Comparison of ENCODE assay signal across 8 mouse cellular contexts in genomic region chr7:31055354-31055824, GRCm38 (mm10). TPM values are rescaled to one million over a fixed set of nuclear protein-coding genes. Genes with fewer than 3 reads are reported as not detected.
A peak's percentile ranks its signal among the peaks of the same experiment; 100 is the strongest.
DNase-seq lines count a peak whose midpoint lies in the region; ATAC-seq and TF ChIP-seq lines count a peak whose summit lies in the region.

No protein-coding gene starts in this region.

- H3K4me1 ChIP-seq in forebrain, embryonic 12.5 days = peaks cover 44% of the 10 kb centered on the region
- H3K4me1 ChIP-seq in forebrain, embryonic 11.5 days (replicated peaks; ENCODE audit: control insufficient read depth, insufficient read depth, low read length) = peaks cover 4% of the 10 kb centered on the region; the same call in 1 of the 2 replicates
- H3K4me1 ChIP-seq in heart, adult 2 months (ENCODE audit: control insufficient read depth, insufficient read depth, low read length) = peaks cover 7% of the 10 kb centered on the region
- H3K4me1 ChIP-seq in kidney, adult 2 months (ENCODE audit: control insufficient read depth, insufficient read depth, low read length) = no peaks in the 10 kb centered on the region
- peaks cover 3% of the 10 kb centered on the region for H3K4me1 ChIP-seq in lung, adult 2 months (ENCODE audit: control insufficient read depth, insufficient read depth, low read length)
- H3K4me1 ChIP-seq in stomach, embryonic 15.5 days = peaks cover 48% of the 10 kb centered on the region

- no peaks in the 10 kb centered on the region for H3K36me3 ChIP-seq in forebrain, embryonic 12.5 days (replicated peaks)
- no peaks in the 10 kb centered on the region for H3K36me3 ChIP-seq in forebrain, embryonic 11.5 days (ENCODE audit: control insufficient read depth, insufficient read depth, low read length)
- H3K36me3 ChIP-seq in heart, adult 2 months (ENCODE audit: control insufficient read depth, insufficient read depth, low read length) = no peaks in the 10 kb centered on the region
- H3K36me3 ChIP-seq in kidney, adult 2 months (ENCODE audit: control insufficient read depth, insufficient read depth, low read length) = no peaks in the 10 kb centered on the region
- no peaks in the 10 kb centered on the region for H3K36me3 ChIP-seq in stomach, embryonic 15.5 days

- WGBS in forebrain, embryonic 12.5 days = 2% methylated on average over 9 of the region's 10 CpGs
- 8% methylated on average over 10 of the region's 10 CpGs for WGBS in forebrain, embryonic 11.5 days
- 22% methylated on average over 10 of the region's 10 CpGs for WGBS in heart, adult 2 months
- 20% methylated on average over 10 of the region's 10 CpGs for WGBS in kidney, adult 2 months
- WGBS in lung, adult 2 months = 28% methylated on average over 10 of the region's 10 CpGs
- 8% methylated on average over 10 of the region's 10 CpGs for WGBS in stomach, embryonic 15.5 days

- peak; percentile 66 for TF ChIP-seq POLR2A in heart, adult 2 months (IDR thresholded peaks at IDR 0.05; ENCODE audit: insufficient read depth, low read depth, low read length)
- TF ChIP-seq POLR2A in kidney, adult 2 months (IDR thresholded peaks at IDR 0.05; ENCODE audit: low read depth, low read length) = no peak
- peak; percentile 61; the same call in 1 of the 2 replicates for TF ChIP-seq POLR2A in lung, adult 2 months (IDR thresholded peaks at IDR 0.05; ENCODE audit: borderline replicate concordance, extremely low read depth, low read depth, low read length)

- intact Hi-C loops in heart, adult 2 months (cut with DNase I) = loop anchor here (5.0 kb wide), 1 partner anchor 117 kb away; no protein-coding TSS in a partner anchor

- H3K27me3 ChIP-seq in forebrain, embryonic 12.5 days = peaks cover 58% of the 10 kb centered on the region
- peaks cover 40% of the 10 kb centered on the region for H3K27me3 ChIP-seq in forebrain, embryonic 11.5 days (ENCODE audit: control insufficient read depth, insufficient read depth, low read length)
- H3K27me3 ChIP-seq in heart, adult 2 months (ENCODE audit: control insufficient read depth, insufficient read depth, low read length) = no peaks in the 10 kb centered on the region; the same call in 1 of the 2 replicates
- H3K27me3 ChIP-seq in kidney, adult 2 months (replicated peaks; ENCODE audit: control insufficient read depth, insufficient read depth, low read length) = no peaks in the 10 kb centered on the region
- H3K27me3 ChIP-seq in stomach, embryonic 15.5 days (replicated peaks) = peaks cover 25% of the 10 kb centered on the region

- H3K79me2 ChIP-seq in heart, adult 2 months (replicated peaks; ENCODE audit: control insufficient read depth, insufficient read depth, low read length) = no peaks in the 10 kb centered on the region

- H3K4me2 ChIP-seq in forebrain, embryonic 12.5 days = 0 out of 2 replicates have a peak overlapping the region, but pooled peaks have one; percentile 8
- H3K4me2 ChIP-seq in forebrain, embryonic 11.5 days (ENCODE audit: low read depth, low read length, severe bottlenecking) = no peak overlapping the region
- H3K4me2 ChIP-seq in stomach, embryonic 15.5 days = peak overlapping the region; percentile 48

- TF ChIP-seq CTCF in heart, adult 2 months (IDR thresholded peaks at IDR 0.05) = no peak
- TF ChIP-seq CTCF in kidney, adult 2 months (conservative IDR thresholded peaks at IDR 0.05; ENCODE audit: insufficient read depth, insufficient read length, low read depth, low read length) = no peak
- no peak for TF ChIP-seq CTCF in lung, adult 2 months (IDR thresholded peaks at IDR 0.05; ENCODE audit: insufficient read depth, low read length)

- no peak overlapping the region for H3K4me3 ChIP-seq in forebrain, embryonic 12.5 days (replicated peaks)
- no peak overlapping the region for H3K4me3 ChIP-seq in forebrain, embryonic 11.5 days (ENCODE audit: low read depth, low read length)
- peak overlapping the region; percentile 62 for H3K4me3 ChIP-seq in heart, adult 2 months
- H3K4me3 ChIP-seq in kidney, adult 2 months (ENCODE audit: insufficient read depth, low read depth, low read length) = peak overlapping the region; percentile 35
- H3K4me3 ChIP-seq in lung, adult 2 months (replicated peaks; ENCODE audit: extremely low read depth, low read depth, low read length) = peak overlapping the region; percentile 60
- peak overlapping the region; percentile 38 for H3K4me3 ChIP-seq in stomach, embryonic 15.5 days (replicated peaks)

- H3K9me3 ChIP-seq in forebrain, embryonic 12.5 days = no peaks in the 10 kb centered on the region
- no peaks in the 10 kb centered on the region for H3K9me3 ChIP-seq in forebrain, embryonic 11.5 days (ENCODE audit: control insufficient read depth, low read length)
- H3K9me3 ChIP-seq in stomach, embryonic 15.5 days = no peaks in the 10 kb centered on the region

- ATAC-seq in forebrain, embryonic 12.5 days (ENCODE audit: low FRiP score) = no peak
- ATAC-seq in forebrain, embryonic 11.5 days (replicated peaks; ENCODE audit: low FRiP score) = no peak
- peak; percentile 83 for ATAC-seq in stomach, embryonic 15.5 days (ENCODE audit: insufficient read depth, low FRiP score, low read depth)
- ATAC-seq in granulocyte monocyte progenitor cell, adult 5-6 weeks (replicated peaks; ENCODE audit: poor library complexity, severe bottlenecking) = no peak

- no peak for TF ChIP-seq EP300 in heart, adult 2 months (IDR thresholded peaks at IDR 0.05; ENCODE audit: insufficient read depth, low read depth, low read length)

- no peak overlapping the region for H3K9ac ChIP-seq in forebrain, embryonic 12.5 days
- H3K9ac ChIP-seq in forebrain, embryonic 11.5 days (ENCODE audit: low read length) = no peak overlapping the region
- peak overlapping the region; percentile 76 for H3K9ac ChIP-seq in heart, adult 2 months (ENCODE audit: low read depth, low read length)
- peak overlapping the region; percentile 16; the same call in 1 of the 2 replicates for H3K9ac ChIP-seq in stomach, embryonic 15.5 days

- no peak for DNase-seq in forebrain, embryonic 11.5 days (ENCODE audit: low spot score)
- DNase-seq in adrenal gland, postnatal 4 days (ENCODE audit: low spot score in 2 of 2) = peak; percentile 58 to 60
- peak; percentile 91 to 92 for DNase-seq in heart, adult 2 months
- DNase-seq in kidney, adult 2 months = peak; percentile 75
- peak; percentile 35 for DNase-seq in lung, adult 2 months

- H3K27ac ChIP-seq in forebrain, embryonic 12.5 days = no peak overlapping the region
- no peak overlapping the region for H3K27ac ChIP-seq in forebrain, embryonic 11.5 days (ENCODE audit: low read depth, low read length)
- peak overlapping the region; percentile 93 for H3K27ac ChIP-seq in heart, adult 2 months
- peak overlapping the region; percentile 17; the same call in 1 of the 2 replicates for H3K27ac ChIP-seq in kidney, adult 2 months (ENCODE audit: insufficient read depth, low read depth, low read length)
- peak overlapping the region; percentile 80 for H3K27ac ChIP-seq in stomach, embryonic 15.5 days

RNA-seq across cellular contexts. Expression of gene Fxyd1, which starts 1.6 kb away (rescaled TPM):
- polyA plus RNA-seq in forebrain, embryonic 12.5 days (2016; fragmentation: Nextera tagmentation; extraction: Ambion mirVana) = 4.0 and 6.5 TPM in 2 replicates
- polyA plus RNA-seq in forebrain, embryonic 11.5 days (2014; fragmentation: Nextera tagmentation; extraction: Ambion mirVana) = 2.9 and 4.0 TPM in 2 replicates
- 100 to 1,000 TPM; 141 to 173 TPM for total RNA-seq in adrenal gland, postnatal 4 days (2021)
- 100 to 1,000 TPM; 839 to 985 TPM for total RNA-seq in heart, adult 2 months (2021)
- polyA plus RNA-seq in heart, adult 2 months (2012; rRNA removed) = 1,788 and 1,851 TPM in 2 replicates
- polyA plus RNA-seq in kidney, adult 2 months (2012; rRNA removed) = 107 and 119 TPM in 2 replicates
- 330 and 336 TPM in 2 replicates for polyA plus RNA-seq in lung, adult 2 months (2012; rRNA removed)
- polyA plus RNA-seq in stomach, embryonic 15.5 days (2015; fragmentation: Nextera tagmentation; extraction: Ambion mirVana) = 89.3 and 110 TPM in 2 replicates
- not detected in 2 replicates for total RNA-seq in granulocyte monocyte progenitor cell, adult 5-6 weeks (2014; fragmentation: Nextera tagmentation)
- not detected in 2 replicates for total RNA-seq in granulocyte monocyte progenitor cell, adult 5-6 weeks (2017)

RNA-seq across cellular contexts. Expression of gene Lgi4, which starts 3.8 kb away (rescaled TPM):
- polyA plus RNA-seq in forebrain, embryonic 12.5 days (2016; fragmentation: Nextera tagmentation; extraction: Ambion mirVana) = 0.29 and 0.37 TPM in 2 replicates
- 0.36 and 0.44 TPM in 2 replicates for polyA plus RNA-seq in forebrain, embryonic 11.5 days (2014; fragmentation: Nextera tagmentation; extraction: Ambion mirVana)
- total RNA-seq in adrenal gland, postnatal 4 days (2021) = 1 to 10 TPM; 6.8 to 6.9 TPM
- total RNA-seq in heart, adult 2 months (2021) = 1 to 10 TPM; 3.8 to 3.9 TPM
- 5.4 and 6.5 TPM in 2 replicates for polyA plus RNA-seq in heart, adult 2 months (2012; rRNA removed)
- 0.99 and 2.2 TPM in 2 replicates for polyA plus RNA-seq in kidney, adult 2 months (2012; rRNA removed)
- polyA plus RNA-seq in lung, adult 2 months (2012; rRNA removed) = 6.8 TPM in 2 replicates
- polyA plus RNA-seq in stomach, embryonic 15.5 days (2015; fragmentation: Nextera tagmentation; extraction: Ambion mirVana) = 1.6 and 1.9 TPM in 2 replicates
- not detected in 2 replicates for total RNA-seq in granulocyte monocyte progenitor cell, adult 5-6 weeks (2014; fragmentation: Nextera tagmentation)
- not detected in 2 replicates for total RNA-seq in granulocyte monocyte progenitor cell, adult 5-6 weeks (2017)

RNA-seq across cellular contexts. Expression of gene Fxyd7, which starts 4.1 kb away (rescaled TPM):
- 10.5 and 14.3 TPM in 2 replicates for polyA plus RNA-seq in forebrain, embryonic 12.5 days (2016; fragmentation: Nextera tagmentation; extraction: Ambion mirVana)
- 4.1 and 4.9 TPM in 2 replicates for polyA plus RNA-seq in forebrain, embryonic 11.5 days (2014; fragmentation: Nextera tagmentation; extraction: Ambion mirVana)
- total RNA-seq in adrenal gland, postnatal 4 days (2021) = 10 to 100 TPM in 1 of 2 experiments, 1 to 10 TPM in 1; 8.9 to 13.3 TPM
- 1 to 10 TPM in 1 of 2 experiments, under 1 TPM in 1; 0.63 to 1.5 TPM for total RNA-seq in heart, adult 2 months (2021)
- 2.9 and 3.4 TPM in 2 replicates for polyA plus RNA-seq in heart, adult 2 months (2012; rRNA removed)
- 1.8 and 2.2 TPM in 2 replicates for polyA plus RNA-seq in kidney, adult 2 months (2012; rRNA removed)
- 7.5 and 10.6 TPM in 2 replicates for polyA plus RNA-seq in lung, adult 2 months (2012; rRNA removed)
- polyA plus RNA-seq in stomach, embryonic 15.5 days (2015; fragmentation: Nextera tagmentation; extraction: Ambion mirVana) = 21.6 and 25.0 TPM in 2 replicates
- not detected in 2 replicates for total RNA-seq in granulocyte monocyte progenitor cell, adult 5-6 weeks (2014; fragmentation: Nextera tagmentation)
- not detected in 2 replicates for total RNA-seq in granulocyte monocyte progenitor cell, adult 5-6 weeks (2017)

RNA-seq across cellular contexts. Expression of gene Fxyd5, which starts 13.1 kb away (rescaled TPM):
- 7.6 and 9.2 TPM in 2 replicates for polyA plus RNA-seq in forebrain, embryonic 12.5 days (2016; fragmentation: Nextera tagmentation; extraction: Ambion mirVana)
- 10.2 and 12.9 TPM in 2 replicates for polyA plus RNA-seq in forebrain, embryonic 11.5 days (2014; fragmentation: Nextera tagmentation; extraction: Ambion mirVana)
- 10 to 100 TPM; 30.0 to 31.2 TPM for total RNA-seq in adrenal gland, postnatal 4 days (2021)
- 10 to 100 TPM; 30.5 to 31.1 TPM for total RNA-seq in heart, adult 2 months (2021)
- 45.0 and 55.2 TPM in 2 replicates for polyA plus RNA-seq in heart, adult 2 months (2012; rRNA removed)
- 37.2 and 54.2 TPM in 2 replicates for polyA plus RNA-seq in kidney, adult 2 months (2012; rRNA removed)
- 156 and 178 TPM in 2 replicates for polyA plus RNA-seq in lung, adult 2 months (2012; rRNA removed)
- polyA plus RNA-seq in stomach, embryonic 15.5 days (2015; fragmentation: Nextera tagmentation; extraction: Ambion mirVana) = 27.1 and 29.0 TPM in 2 replicates
- total RNA-seq in granulocyte monocyte progenitor cell, adult 5-6 weeks (2014; fragmentation: Nextera tagmentation) = 332 and 404 TPM in 2 replicates
- total RNA-seq in granulocyte monocyte progenitor cell, adult 5-6 weeks (2017) = 209 and 277 TPM in 2 replicates

RNA-seq across cellular contexts. Expression of gene Fxyd3, which starts 21.1 kb away (rescaled TPM):
- 1.1 and 1.3 TPM in 2 replicates for polyA plus RNA-seq in forebrain, embryonic 12.5 days (2016; fragmentation: Nextera tagmentation; extraction: Ambion mirVana)
- polyA plus RNA-seq in forebrain, embryonic 11.5 days (2014; fragmentation: Nextera tagmentation; extraction: Ambion mirVana) = 2.0 and 3.3 TPM in 2 replicates
- 1 to 10 TPM; 2.0 to 5.9 TPM for total RNA-seq in adrenal gland, postnatal 4 days (2021)
- 1 to 10 TPM; 1.6 to 2.5 TPM for total RNA-seq in heart, adult 2 months (2021)
- polyA plus RNA-seq in heart, adult 2 months (2012; rRNA removed) = 4.9 and 5.5 TPM in 2 replicates
- polyA plus RNA-seq in kidney, adult 2 months (2012; rRNA removed) = 4.8 and 5.1 TPM in 2 replicates
- polyA plus RNA-seq in lung, adult 2 months (2012; rRNA removed) = 16.4 and 43.2 TPM in 2 replicates
- 364 and 383 TPM in 2 replicates for polyA plus RNA-seq in stomach, embryonic 15.5 days (2015; fragmentation: Nextera tagmentation; extraction: Ambion mirVana)
- not detected in 2 replicates for total RNA-seq in granulocyte monocyte progenitor cell, adult 5-6 weeks (2014; fragmentation: Nextera tagmentation)
- total RNA-seq in granulocyte monocyte progenitor cell, adult 5-6 weeks (2017) = not detected in 2 replicates

Comparison
In these comparisons a context has a peak if more than half of its experiments do, and no peak if none do; other contexts are left out.
1. H3K27ac ChIP-seq: peak in heart, adult 2 months (single experiment), kidney, adult 2 months (single experiment) and stomach, embryonic 15.5 days (single experiment); none in forebrain, embryonic 12.5 days (single experiment) and forebrain, embryonic 11.5 days (single experiment).
2. H3K4me3 ChIP-seq: peak in heart, adult 2 months (single experiment), kidney, adult 2 months (single experiment), lung, adult 2 months (single experiment) and stomach, embryonic 15.5 days (single experiment); none in forebrain, embryonic 12.5 days (single experiment) and forebrain, embryonic 11.5 days (single experiment).
3. H3K9ac ChIP-seq: peak in heart, adult 2 months (single experiment) and stomach, embryonic 15.5 days (single experiment); none in forebrain, embryonic 12.5 days (single experiment) and forebrain, embryonic 11.5 days (single experiment).
4. RNA of gene Fxyd1, which starts 1.6 kb away (polyA plus RNA-seq): 1,788 to 1,851 TPM in heart, adult 2 months, 330 to 336 TPM in lung, adult 2 months, 107 to 119 TPM in kidney, adult 2 months and 89.3 to 110 TPM in stomach, embryonic 15.5 days; 4.0 to 6.5 TPM in forebrain, embryonic 12.5 days and 2.9 to 4.0 TPM in forebrain, embryonic 11.5 days; every median in the first group is over 10 times any median in the second.